Mouse (Mus musculus) spleen, postnatal 36 days (tissue): ENCODE data around the gene Crabp2.
"Not testable (repeated sequence)": the region's sequence is repeated elsewhere in the genome, so short reads cannot be mapped to it uniquely, and the experiment has no call there.

Experiments used
- DNase-seq, 2 experiments: peaks; one replicate each; pipeline ENCODE4 v3.0.0; 2022; ENCODE audit warnings: low spot score in 2 of 2, mixed read lengths in 1 of 2

The Crabp2 gene

DNA sequence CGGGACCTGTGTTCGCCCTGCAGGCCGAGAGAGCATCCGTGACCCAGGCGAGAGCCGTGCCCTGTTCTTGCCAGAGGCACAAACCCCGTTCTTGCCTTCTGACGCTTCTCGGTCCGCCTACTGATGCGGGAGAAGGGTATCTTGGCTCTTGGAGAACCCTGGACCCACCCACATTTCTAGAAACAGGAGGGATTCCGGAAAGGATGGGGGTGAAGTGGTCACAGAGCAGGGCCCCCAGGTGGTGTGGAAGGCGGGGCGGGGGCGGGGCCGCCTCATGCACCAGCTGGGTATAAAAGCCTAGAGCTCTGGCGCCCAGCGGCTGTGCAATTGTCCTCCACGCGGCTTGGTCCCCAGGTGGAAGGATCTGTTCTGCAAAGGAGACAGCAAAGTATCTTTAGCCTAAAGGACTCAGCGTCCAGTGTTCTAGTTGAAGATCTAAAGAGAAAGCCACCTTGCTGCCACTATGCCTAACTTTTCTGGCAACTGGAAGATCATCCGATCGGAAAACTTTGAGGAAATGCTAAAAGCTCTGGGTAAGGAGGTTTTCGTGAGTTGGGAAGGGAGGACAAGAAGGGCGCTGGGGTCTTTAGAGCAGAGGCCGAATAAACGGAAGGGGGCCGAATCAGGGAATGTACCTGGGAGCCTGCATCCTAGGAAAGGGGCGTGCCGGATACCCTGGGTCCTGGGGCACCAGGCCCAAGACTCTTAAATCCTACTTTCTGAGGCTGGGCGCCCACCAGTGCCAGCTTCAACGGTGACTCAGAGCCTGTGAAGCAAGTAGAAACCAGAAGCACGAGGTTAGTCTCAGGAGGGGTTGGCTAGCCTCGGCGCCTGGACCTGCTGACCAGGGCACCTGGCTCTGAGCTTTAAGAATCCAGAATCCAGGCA lies at the start of gene Crabp2:
TSS of gene Crabp2 (plus strand) at position 289 of the 888 bp plus-strand sequence.
- no peak for DNase-seq

GRCm38 (mm10) chr3:87899266-87899665 lies 49.2 kb upstream of the Crabp2 start:
- no peak for DNase-seq

DNA sequence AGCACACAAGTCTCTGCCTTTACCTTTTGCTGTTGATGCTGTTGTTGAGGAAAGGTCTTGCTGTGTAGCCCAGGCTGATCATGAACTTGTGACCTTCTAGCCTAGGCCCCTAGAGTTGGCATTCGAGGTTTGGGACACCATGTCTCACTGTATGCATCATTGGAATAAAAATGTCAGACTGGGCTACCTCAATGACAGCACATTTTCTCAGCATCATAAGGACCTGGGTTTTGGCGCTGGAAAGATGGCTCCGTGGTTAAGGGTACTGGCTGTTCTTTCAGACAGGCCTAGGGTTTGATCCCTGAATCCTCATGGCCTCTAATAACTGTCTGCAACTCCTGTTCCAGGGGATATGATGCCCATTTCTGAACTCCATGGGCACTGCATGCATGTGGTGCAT lies 48.7 kb upstream of the Crabp2 start:
- DNase-seq = no peak

DNA sequence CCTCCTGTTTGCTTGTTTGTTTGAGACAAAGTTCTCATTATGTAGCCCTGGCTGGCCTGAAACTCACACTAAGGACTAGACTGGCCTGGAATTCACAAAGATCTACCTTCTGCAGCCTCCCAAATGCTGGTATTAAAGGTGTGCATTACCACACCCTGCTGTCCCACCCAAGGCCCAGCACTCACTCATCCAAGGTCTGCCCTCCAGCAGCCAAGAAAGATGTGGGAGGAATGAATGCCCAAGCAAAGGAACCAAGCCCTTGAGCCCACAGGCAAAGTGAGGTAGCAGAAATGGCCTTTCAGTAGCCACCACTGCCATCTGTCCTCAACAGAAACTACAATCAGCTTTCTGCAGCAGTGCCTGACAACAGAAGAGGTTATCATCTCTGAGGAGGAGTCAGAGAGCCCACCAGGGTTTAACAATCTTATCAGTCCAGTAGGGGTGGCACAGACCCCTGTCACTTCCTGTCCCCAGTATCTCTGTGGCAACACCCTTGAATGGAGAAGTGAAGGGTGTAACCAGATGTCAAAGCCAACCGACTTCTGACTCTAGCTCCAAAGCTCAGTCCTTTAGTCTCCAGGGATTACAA lies 47.3 kb upstream of the Crabp2 start:
- DNase-seq = peak; percentile 54 to 69

GRCm38 (mm10) chr3:87901959-87902358 lies 46.5 kb upstream of the Crabp2 start:
- DNase-seq = not testable (repeated sequence)

GRCm38 (mm10) chr3:87903821-87904220 lies 44.6 kb upstream of the Crabp2 start:
- no peak for DNase-seq

- DNase-seq = peak; percentile 96
These were observed 42.5 kb upstream of the Crabp2 start, which contains the start of gene Hdgf for GRCm38 (mm10) chr3:87905880-87906485. Gene Hdgf, plus strand, starts transcription at chr3:87906321.

- DNase-seq = no peak
These were observed 41.9 kb upstream of the Crabp2 start for GRCm38 (mm10) chr3:87906601-87906980.

DNA sequence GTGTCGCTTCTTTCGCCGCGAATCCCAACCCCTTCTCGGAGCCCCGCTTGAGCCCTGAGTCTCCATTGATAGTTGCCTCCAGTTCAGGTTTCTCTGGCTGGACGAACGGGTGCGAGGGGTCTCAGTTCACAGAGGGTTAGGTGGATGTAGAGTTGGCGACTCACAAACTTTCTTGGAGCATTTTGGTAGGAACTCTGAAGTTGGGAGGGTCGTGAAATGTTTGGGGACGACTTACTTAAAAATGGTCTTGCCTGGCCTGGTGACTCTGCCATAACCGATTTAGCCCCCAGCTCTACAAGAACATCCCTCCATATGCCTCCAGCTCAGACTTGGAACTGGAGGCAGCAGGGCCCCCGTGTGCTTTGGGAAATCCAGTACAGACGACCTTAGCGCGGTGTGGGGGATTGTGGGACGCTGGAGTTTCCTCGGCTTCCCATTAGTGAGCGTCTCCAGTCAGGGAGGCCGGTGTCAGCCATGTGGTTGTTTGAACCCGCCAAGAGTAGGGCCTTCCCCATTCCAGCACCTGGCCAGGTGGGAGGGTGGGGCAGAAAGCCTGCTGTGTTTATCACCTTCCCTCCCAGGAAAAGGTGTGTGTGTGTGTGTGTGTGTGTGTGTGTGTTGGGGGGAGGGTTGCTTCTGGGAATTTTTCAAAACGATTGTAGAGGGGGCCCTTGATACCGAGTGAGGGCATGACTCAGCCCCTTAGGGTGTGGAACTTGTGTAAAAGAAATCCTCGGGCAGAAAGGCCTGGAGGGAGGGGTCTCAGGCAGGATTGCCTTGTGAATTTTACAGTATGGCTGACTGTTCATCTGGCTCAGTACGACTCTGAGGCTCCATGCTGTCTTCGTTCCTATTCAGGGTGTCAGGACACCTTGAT lies 41.2 kb upstream of the Crabp2 start:
- DNase-seq = no peak

DNA sequence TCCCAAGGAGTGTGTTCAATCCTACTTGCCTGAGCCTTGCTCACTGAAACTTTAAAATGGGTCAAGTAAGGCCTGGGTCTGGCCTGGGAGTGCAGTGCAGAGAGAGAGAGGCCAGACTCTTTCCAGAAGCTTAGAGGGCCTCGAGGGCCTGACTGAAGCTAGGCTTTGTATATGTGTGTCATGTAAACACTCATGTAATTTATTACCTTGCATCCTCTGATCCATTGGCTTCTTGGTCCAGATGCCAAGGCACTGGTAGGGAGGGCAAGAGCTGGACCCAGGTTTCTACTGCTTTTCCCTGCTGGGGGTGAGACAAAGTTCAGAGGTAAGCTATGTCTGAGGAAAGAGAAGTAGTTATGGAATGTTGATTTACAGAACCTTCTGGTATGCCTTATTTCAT lies 40.6 kb upstream of the Crabp2 start:
- no peak for DNase-seq

DNA sequence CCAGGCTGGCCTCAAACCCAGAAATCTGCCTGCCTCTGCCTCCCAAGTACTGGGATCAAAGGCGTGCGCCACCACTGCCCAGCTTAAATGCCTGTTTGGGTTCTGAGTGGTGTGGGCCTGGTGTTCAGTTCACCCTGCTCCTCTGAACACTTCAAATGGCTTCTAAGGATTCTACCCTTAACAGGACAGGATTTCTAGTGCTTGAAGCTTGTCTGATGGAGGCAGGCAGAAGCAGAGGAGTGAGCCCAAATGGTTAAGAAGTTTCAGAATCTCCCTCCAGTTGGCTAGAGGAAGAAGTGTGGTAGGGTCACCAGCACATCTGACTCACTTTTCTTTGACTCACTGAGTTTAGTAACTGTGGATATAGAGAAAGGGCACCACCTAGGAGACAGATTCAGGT lies 39.1 kb upstream of the Crabp2 start:
- no peak for DNase-seq

GRCm38 (mm10) chr3:87909874-87910273 lies 38.6 kb upstream of the Crabp2 start:
- no peak for DNase-seq

GRCm38 (mm10) chr3:87910573-87911141 lies 37.8 kb upstream of the Crabp2 start:
- peak; percentile 49 to 57 for DNase-seq

DNA sequence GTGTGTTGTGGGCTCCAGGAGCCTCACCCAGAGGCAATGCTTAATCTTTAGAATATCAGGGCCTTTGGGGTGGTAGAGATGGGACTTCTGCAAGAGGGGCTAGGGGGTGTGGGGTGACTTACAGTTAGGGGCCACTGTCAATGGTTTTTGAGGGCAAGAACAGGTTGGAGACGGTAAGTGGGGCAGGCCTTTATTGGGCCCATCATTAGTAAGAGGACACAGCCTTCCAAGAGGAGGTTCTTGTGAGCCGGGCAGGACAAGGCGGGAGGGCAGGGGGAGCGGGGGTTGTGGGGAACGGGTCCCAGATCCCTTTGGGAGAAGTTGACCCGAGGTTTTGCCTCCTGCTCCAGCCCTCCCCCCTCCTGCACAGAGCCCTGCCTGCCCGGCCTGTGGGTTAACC lies 35.0 kb upstream of the Crabp2 start:
- no peak for DNase-seq

DNA sequence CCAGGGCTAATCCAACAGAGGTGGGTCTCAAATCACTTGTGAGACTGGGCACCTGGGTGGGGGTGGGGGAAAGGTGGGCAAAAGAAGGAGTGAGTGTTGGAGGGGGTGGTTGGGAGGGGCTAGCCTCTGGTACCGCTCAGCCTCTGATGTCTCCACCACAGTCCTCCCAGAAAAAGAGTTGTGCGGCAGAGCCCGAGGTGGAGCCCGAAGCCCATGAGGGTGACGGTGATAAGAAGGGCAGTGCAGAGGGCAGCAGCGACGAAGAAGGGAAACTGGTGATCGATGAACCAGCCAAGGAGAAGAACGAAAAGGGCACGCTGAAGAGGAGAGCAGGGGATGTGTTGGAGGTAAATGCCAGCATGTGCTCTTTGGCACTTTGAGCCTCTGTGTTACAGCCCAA lies 34.6 kb upstream of the Crabp2 start:
- no peak for DNase-seq

DNA sequence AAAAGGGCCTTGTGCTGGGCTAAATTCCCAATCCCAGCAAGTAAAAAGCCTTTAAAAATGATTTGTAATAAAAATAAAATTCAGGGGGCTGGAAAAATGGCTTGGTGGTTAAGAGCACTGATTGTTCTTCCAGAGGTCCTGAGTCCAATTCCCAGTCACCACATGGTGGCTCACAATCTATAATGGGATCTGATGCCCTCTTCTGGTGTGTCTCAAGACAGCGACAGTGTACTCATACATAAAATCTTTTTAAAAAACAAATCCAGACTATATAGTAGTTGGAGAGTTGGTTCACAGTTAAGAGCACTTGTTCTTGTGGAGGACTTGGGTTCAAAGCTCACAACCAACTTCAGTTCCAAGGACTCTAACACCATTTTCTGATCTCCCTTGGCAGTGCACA lies 31.5 kb upstream of the Crabp2 start:
- no peak for DNase-seq

DNA sequence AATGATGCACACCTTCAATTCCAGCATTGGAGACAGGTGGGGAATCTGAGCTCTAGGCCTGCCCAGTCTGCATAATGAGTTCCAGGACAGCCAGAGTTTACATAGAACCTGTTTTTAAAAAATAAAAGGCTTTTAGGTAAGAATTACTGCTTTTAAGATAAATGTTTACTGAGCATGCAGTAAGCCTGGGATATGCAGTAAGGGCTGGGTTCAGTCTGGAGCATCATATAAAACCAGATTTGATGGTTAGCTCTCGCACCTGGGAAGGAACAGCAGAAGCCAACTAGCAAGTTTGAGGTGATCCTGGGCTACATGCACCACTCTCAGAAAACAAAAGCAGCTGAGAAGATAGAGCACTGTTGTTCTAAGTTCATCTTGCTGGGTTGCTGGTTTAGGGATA lies 29.9 kb upstream of the Crabp2 start:
- DNase-seq = no peak

GRCm38 (mm10) chr3:87919336-87920108 lies 28.9 kb upstream of the Crabp2 start, which contains the start of gene Mrpl24:
Gene Mrpl24, plus strand, starts transcription at chr3:87919506.
- DNase-seq = peak; percentile 78 to 83

GRCm38 (mm10) chr3:87920270-87920943 lies 28.1 kb upstream of the Crabp2 start:
- no peak for DNase-seq

GRCm38 (mm10) chr3:87924996-87925395 lies 23.5 kb upstream of the Crabp2 start:
- no peak for DNase-seq
